Mouse (Mus musculus): ENCODE measurements around the gene Sema7a.

DNA sequence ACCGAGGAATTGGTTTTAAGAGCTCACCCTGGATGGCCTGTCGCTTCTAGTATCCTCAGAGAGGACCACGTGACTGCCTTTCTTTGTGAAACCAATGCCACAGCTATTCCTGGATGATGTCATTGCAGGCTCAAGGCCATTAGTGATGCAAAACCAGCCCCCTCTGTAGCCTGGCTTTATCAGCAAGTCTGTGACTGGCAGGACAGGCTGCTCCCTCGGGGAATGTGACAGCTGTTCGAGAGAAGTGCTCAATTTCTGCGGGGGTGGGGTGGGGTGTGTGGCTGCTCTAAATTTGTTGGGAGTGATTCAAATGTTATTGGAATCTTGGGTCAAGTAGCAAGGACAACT, 69.1 kb downstream of the Sema7a start:
- TF ChIP-seq EP300 (IDR thresholded peaks at IDR 0.05; ENCODE audit: insufficient read depth, low read depth, low read length) (peak; percentile 72; the same call in 1 of the 2 replicates), POLR2A (IDR thresholded peaks at IDR 0.05; ENCODE audit: insufficient read depth, low read length) (no peak)
